Mouse (Mus musculus) kidney, embryonic 14.5 days (tissue): ENCODE measurements at regions not wholly inside any gene's neighbourhood (a gene's known extent, or its start where the extent isn't known, plus 50 kb on each side); places are given as distances from the start of the nearest gene placed in this dataset.

Experiments used
- ATAC-seq: fragments of 200-750 bp; cut with Nextera tagmentation; 2 replicates; pipeline ENCODE4 v1.8.0; 2017; ENCODE audit warnings: moderate number of reproducible peaks, mild to moderate bottlenecking, moderate TSS enrichment, moderate library complexity; ENCODE audit not compliant: low FRiP score, low TSS enrichment
- H3K27ac ChIP-seq: fragments of 300-500 bp; sonication (generic); 2 replicates; pipeline ENCODE4 v1.5.1; 2014; ENCODE audit warnings: low read depth, mild to moderate bottlenecking, low read length, moderate library complexity, mixed read lengths
- H3K27me3 ChIP-seq: fragments of 300-500 bp; sonication (generic); 2 replicates; pipeline ENCODE4 v1.6.1; 2014; ENCODE audit warnings: mild to moderate bottlenecking, low read length; ENCODE audit not compliant: control insufficient read depth, insufficient read depth
- H3K36me3 ChIP-seq: fragments of 300-500 bp; sonication (generic); 2 replicates; pipeline ENCODE4 v1.6.1; 2014; ENCODE audit warnings: low read length, mixed read lengths; ENCODE audit not compliant: control insufficient read depth, insufficient read depth
- H3K4me1 ChIP-seq: fragments of 300-500 bp; sonication (generic); 2 replicates; pipeline ENCODE4 v1.6.1; 2014; ENCODE audit warnings: low read length, mixed read lengths; ENCODE audit not compliant: control insufficient read depth, insufficient read depth
- H3K4me2 ChIP-seq: fragments of 300-500 bp; sonication (generic); replicated peaks from 2 replicates; pipeline ENCODE4 v1.6.1; 2014; ENCODE audit warnings: low read depth, mild to moderate bottlenecking, low read length
- H3K4me3 ChIP-seq: fragments of 300-500 bp; sonication (generic); 2 replicates; pipeline ENCODE4 v1.5.1; 2014; ENCODE audit warnings: mild to moderate bottlenecking, low read length
- H3K9ac ChIP-seq: fragments of 300-500 bp; sonication (generic); 2 replicates; pipeline ENCODE4 v1.6.1; 2014; ENCODE audit warnings: low read depth, mild to moderate bottlenecking, low read length, moderate library complexity
- H3K9me3 ChIP-seq: fragments of 300-500 bp; sonication (generic); 2 replicates; pipeline ENCODE4 v1.6.1; 2016; ENCODE audit warnings: low read length; ENCODE audit not compliant: control insufficient read depth
- WGBS: fragments of 180-500 bp; shearing (Covaris S2); extraction: QIAGEN DNeasy Blood & Tissue Kit; methylation state at CpG from one replicate; pipeline ENCODE4 v1.1.7; 2014; 5-methylcytosine and 5-hydroxymethylcytosine counted together

DNA sequence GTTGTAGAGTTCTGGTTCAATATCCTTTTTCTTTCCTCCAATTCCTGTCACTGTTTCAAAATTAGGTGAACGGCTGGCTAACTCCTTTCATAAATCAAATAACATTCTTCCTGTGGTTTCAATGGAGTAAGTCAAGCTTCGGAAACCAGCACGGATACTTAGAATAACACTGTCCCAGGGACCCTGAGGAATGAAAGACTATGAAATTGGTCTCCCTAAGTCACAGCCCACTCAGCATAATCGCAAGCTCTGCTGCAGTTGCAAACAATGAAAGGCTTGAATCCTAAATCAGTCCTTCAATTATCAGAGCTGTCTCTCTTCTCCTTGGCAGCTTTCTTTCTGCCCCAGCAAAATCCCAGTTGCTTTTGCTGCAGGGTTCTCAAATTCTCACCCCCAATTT is 475.8 kb downstream of the Rps29 start:
- Histone ChIP-seq H3K36me3 (no peaks in the 10 kb centered on the region), H3K4me2 (no peak overlapping the region), H3K9ac (no peak overlapping the region), H3K4me3 (no peak overlapping the region), H3K9me3 (no peaks in the 10 kb centered on the region), H3K27me3 (no peaks in the 10 kb centered on the region), H3K4me1 (no peaks in the 10 kb centered on the region), H3K27ac (no peak overlapping the region)
- WGBS: 12% methylated on average over 4 of the region's 4 CpGs
- no peak for ATAC-seq

DNA sequence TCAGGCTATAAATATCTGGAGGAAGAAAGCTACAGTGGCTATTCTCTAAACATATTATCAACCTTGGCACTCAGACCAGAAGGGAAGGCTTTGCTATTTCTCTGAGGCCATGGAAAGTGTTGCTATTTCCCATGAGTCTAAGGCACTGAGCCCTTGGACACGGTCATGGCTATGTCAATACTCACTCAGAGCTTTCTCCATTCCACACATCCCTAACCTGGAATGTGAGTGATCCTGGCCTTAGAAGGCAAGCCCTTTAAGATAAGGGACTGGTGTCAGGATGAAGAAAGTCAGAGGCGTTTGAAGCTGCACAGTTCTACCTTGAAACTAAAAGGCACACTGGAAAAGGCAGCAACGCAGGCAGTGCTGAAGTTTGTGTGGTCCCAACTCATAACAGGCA is 478.3 kb downstream of the Rps29 start:
- 86% methylated on average over 3 of the region's 3 CpGs for whole genome bisulfite sequencing
- Histone ChIP-seq H3K27me3 (no peaks in the 10 kb centered on the region), H3K4me2 (no peak overlapping the region), H3K9me3 (no peaks in the 10 kb centered on the region), H3K36me3 (no peaks in the 10 kb centered on the region), H3K9ac (no peak overlapping the region), H3K27ac (no peak overlapping the region), H3K4me1 (no peaks in the 10 kb centered on the region; the same call in 1 of the 2 replicates), H3K4me3 (no peak overlapping the region)
- ATAC-seq: no peak

DNA sequence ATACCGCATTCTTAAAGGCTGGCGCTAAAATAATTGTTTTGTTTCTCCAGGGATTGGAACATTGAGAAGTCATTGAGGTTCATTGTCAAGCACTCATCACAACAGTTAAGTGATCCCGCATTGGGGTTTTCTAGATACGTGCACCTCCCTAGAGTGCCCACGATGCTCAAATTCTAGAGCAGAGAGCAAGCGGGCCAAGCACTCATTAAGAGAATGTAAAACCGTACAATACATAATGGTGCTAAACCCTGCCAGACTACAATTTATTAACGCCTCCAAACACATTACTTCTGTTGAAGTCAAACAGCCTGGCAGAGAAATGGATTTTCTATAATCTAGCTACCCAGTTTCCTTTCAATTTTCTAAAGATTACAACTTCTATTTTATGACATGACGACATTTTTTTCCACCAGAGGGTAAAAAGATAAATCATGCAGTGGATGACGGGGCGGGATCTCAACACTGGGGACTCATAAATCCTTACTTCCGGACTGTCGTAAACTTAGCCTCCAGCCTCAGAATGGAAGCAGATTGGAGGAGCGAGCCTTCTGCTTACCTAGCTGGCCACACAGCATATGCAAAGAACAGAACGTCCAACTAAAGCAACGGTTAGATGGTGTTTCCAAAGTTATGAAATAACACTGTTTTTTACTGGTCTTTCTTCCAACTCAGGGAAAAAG is 482.8 kb downstream of the Rps29 start:
- Histone ChIP-seq H3K4me3 (no peak overlapping the region), H3K36me3 (no peaks in the 10 kb centered on the region), H3K27ac (no peak overlapping the region), H3K9ac (no peak overlapping the region), H3K9me3 (no peaks in the 10 kb centered on the region), H3K27me3 (no peaks in the 10 kb centered on the region), H3K4me1 (no peaks in the 10 kb centered on the region; the same call in 1 of the 2 replicates), H3K4me2 (peak overlapping the region; percentile 13; the same call in 1 of the 2 replicates)
- peak; percentile 94 for ATAC-seq
- 43% methylated on average over 16 of the region's 16 CpGs for WGBS

DNA sequence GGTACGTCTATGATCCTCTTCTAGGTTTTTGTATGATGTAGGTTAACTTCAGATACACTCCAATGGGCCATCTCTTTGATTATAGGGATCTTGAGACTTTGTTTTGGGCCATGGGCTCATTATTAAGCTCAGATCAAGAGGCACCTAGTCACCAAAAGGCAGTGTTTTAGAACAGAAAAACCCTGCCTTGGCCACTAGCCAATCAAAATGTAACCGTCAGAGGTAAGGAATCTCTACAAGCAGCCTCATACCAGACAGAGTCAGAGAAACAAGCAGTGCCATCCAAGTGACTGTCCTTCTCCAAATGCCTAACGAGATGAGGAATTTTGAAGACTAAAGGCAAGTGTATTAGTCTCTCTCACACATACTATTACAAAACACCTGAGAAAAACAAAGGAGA is 487.0 kb downstream of the Rps29 start:
- Histone ChIP-seq H3K9me3 (no peaks in the 10 kb centered on the region), H3K27ac (no peak overlapping the region), H3K4me1 (no peaks in the 10 kb centered on the region; the same call in 1 of the 2 replicates), H3K9ac (no peak overlapping the region), H3K27me3 (no peaks in the 10 kb centered on the region), H3K4me3 (no peak overlapping the region), H3K36me3 (no peaks in the 10 kb centered on the region), H3K4me2 (no peak overlapping the region)
- no peak for ATAC-seq
- WGBS: 87% methylated on average over 3 of the region's 3 CpGs

DNA sequence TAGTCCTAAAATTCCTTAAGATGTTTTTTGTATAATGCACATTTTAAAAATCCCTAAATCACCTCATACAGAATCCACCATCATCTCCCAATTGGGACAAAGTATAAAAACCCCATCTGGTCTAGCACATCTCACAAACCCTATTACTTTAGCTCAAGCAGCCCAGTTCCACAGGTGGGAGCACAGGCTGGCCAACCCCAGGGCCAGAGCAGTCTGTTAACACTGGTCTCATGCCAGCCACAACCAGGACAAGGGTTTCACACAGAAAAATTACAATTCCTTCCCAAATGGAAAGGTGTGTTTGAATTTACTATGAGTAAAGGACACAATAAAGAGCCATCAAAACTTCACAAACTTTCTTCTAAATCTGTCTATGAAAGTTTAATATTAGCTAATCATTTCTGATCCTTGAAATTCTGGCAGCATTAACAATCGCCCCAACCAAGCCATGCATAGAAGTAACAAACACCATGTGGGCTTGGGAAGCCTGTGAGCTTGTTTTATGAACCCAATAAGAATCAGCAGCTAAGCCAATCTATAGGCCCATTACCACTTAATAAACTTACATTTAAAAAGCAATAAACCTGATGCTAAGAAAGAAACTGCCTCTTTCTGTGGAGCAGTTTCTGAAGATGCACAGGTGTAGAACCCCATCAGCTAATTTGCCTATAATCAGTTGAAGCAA is 512.9 kb downstream of the Rps29 start:
- 95% methylated on average over 1 of the region's 1 CpGs for WGBS
- Histone ChIP-seq H3K9ac (no peak overlapping the region), H3K36me3 (no peaks in the 10 kb centered on the region), H3K4me1 (no peaks in the 10 kb centered on the region), H3K4me3 (no peak overlapping the region), H3K4me2 (no peak overlapping the region), H3K9me3 (no peaks in the 10 kb centered on the region), H3K27ac (no peak overlapping the region), H3K27me3 (no peaks in the 10 kb centered on the region)
- ATAC-seq: no peak

DNA sequence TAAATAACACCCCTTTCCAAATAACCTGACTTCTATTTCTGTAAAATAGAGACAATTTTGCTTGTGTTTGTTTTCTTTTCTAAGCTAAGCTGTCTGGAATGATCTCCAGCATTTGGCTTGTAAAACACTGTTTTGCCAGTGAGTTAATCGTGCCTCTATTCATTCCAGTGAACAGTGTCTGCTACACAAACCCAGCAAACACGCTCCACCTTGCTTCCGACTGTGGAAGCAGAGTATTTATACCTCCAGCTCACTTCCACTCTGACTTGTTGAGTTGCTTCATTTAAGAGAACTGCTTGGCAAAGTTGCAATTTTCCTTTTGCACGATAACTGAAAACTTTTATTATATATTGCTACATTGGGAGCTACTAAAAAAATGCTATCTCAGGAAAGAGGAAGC is 515.3 kb downstream of the Rps29 start:
- Histone ChIP-seq H3K27ac (no peak overlapping the region), H3K36me3 (no peaks in the 10 kb centered on the region), H3K4me3 (no peak overlapping the region), H3K9me3 (no peaks in the 10 kb centered on the region), H3K4me1 (no peaks in the 10 kb centered on the region), H3K9ac (no peak overlapping the region), H3K4me2 (no peak overlapping the region), H3K27me3 (no peaks in the 10 kb centered on the region)
- whole genome bisulfite sequencing: 66% methylated on average over 4 of the region's 4 CpGs
- no peak for ATAC-seq

DNA sequence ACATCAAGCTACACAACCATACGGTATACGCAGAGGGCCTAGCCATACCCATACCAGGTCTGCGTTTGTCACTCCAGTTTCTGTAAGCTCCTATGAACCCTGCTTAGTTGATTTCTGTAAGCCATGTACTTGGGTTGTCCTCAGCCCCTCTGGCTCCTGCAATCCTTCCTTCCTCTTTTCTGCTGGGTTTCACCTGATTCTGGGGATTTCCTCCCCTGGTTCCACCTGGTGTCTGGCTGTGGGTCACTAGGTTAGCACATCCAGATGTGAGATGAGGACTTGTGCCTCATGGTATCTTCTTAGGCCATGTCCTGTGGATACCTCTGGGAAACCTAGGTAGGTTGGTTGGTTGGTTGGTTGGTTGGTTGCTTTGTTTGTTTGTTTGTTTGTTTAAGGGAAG is 526.5 kb downstream of the Rps29 start:
- no peak overlapping the region for H3K9ac ChIP-seq
- no peaks in the 10 kb centered on the region for H3K36me3 ChIP-seq
- no peak for ATAC-seq
- H3K4me3 ChIP-seq: no peak overlapping the region
- H3K4me2 ChIP-seq: no peak overlapping the region
- H3K27ac ChIP-seq: no peak overlapping the region
- WGBS: 95% methylated on average over 3 of the region's 3 CpGs
- H3K9me3 ChIP-seq: no peaks in the 10 kb centered on the region
- H3K4me1 ChIP-seq: no peaks in the 10 kb centered on the region
- H3K27me3 ChIP-seq: no peaks in the 10 kb centered on the region

DNA sequence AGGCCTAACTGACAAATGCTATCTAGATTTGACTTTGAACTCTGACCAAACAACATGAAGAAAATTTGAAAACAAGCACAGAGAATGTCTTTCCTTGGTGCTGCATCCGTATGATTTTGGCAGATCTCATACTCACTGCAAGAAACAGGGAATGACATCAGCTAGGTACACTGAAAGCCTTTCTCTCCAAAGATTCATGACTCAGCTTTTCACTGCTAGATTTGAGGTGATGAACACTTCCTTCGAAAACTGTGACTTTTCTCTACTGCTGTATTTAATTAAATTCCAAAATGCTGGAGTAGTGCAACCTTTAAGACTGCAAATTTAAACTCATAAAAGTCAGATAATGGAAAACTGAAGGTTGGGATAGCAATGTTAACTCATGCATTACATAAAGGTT is 540.6 kb downstream of the Rps29 start:
- Histone ChIP-seq H3K9ac (no peak overlapping the region), H3K27ac (no peak overlapping the region), H3K4me1 (no peaks in the 10 kb centered on the region), H3K27me3 (no peaks in the 10 kb centered on the region), H3K9me3 (no peaks in the 10 kb centered on the region), H3K36me3 (no peaks in the 10 kb centered on the region), H3K4me3 (no peak overlapping the region), H3K4me2 (no peak overlapping the region)
- WGBS: 86% methylated on average over 2 of the region's 2 CpGs
- no peak for ATAC-seq

DNA sequence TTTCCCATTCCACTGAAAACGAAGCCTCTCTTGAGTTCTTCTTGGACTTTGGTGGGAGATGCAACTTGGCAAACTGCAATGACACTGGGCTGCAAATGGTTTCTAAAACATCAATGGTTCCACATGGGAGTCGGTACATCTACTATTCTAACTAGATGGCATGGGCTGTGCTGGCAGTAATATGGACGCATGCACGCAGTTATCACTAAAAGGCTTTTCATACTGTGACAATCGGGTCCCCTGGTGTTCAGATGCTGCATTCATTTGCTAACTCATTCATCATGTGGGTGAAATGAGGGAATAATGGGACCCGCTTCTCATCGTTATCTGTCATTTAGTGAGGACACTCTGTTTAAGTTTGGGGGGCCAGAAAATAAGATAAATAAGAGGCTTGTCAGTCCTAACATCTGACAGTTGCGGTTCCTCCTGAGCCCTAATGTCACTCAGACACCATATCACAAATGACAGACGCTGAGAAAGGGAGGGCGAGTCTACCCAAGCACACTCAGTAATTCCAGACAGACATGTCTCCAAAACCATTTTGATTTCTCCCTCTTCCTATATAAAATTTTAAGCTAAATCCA is 553.5 kb downstream of the Rps29 start:
- ATAC-seq: no peak
- 81% methylated on average over 10 of the region's 10 CpGs for WGBS
- Histone ChIP-seq H3K36me3 (no peaks in the 10 kb centered on the region), H3K9me3 (no peaks in the 10 kb centered on the region), H3K4me1 (0 out of 2 replicates have a peak, but pooled peaks cover 2% of the 10 kb centered on the region), H3K27ac (no peak overlapping the region), H3K4me2 (no peak overlapping the region), H3K27me3 (no peaks in the 10 kb centered on the region), H3K4me3 (no peak overlapping the region), H3K9ac (no peak overlapping the region)
